Mouse (Mus musculus) adrenal gland, adult 2 months (tissue): ENCODE results near the gene Gm20388. TPM values are rescaled to one million over a fixed set of nuclear protein-coding genes. Genes with fewer than 3 reads are reported as not detected.
A peak's percentile ranks its signal among the peaks of the same experiment; 100 is the strongest.

Source experiments
- DNase-seq: peaks from one replicate; pipeline ENCODE4 v3.0.0; 2021
- polyA plus RNA-seq: library from polyadenylated mRNA; depleted of rRNA; stranded (reverse); fragments of >200 nt; gene quantifications from 2 replicates; pipeline ENCODE4 v1.2.3, GENCODE M21; 2012
- total RNA-seq, 2 experiments: library from RNA; stranded (reverse); gene quantifications; 2 replicates each; pipeline ENCODE4 v1.2.3; 2021

Gene Gm20388
- total and polyA plus RNA-seq, 3 experiments: 5.9 to 50.1 (median 9.9) TPM

- DNase-seq: peak; percentile 71
Measured at GRCm38 (mm10) chr8:120492193-120492880, 581.7 kb downstream of the Gm20388 start.

GRCm38 (mm10) chr8:120492881-120493220 lies 582.2 kb downstream of the Gm20388 start:
- DNase-seq: no peak

DNA sequence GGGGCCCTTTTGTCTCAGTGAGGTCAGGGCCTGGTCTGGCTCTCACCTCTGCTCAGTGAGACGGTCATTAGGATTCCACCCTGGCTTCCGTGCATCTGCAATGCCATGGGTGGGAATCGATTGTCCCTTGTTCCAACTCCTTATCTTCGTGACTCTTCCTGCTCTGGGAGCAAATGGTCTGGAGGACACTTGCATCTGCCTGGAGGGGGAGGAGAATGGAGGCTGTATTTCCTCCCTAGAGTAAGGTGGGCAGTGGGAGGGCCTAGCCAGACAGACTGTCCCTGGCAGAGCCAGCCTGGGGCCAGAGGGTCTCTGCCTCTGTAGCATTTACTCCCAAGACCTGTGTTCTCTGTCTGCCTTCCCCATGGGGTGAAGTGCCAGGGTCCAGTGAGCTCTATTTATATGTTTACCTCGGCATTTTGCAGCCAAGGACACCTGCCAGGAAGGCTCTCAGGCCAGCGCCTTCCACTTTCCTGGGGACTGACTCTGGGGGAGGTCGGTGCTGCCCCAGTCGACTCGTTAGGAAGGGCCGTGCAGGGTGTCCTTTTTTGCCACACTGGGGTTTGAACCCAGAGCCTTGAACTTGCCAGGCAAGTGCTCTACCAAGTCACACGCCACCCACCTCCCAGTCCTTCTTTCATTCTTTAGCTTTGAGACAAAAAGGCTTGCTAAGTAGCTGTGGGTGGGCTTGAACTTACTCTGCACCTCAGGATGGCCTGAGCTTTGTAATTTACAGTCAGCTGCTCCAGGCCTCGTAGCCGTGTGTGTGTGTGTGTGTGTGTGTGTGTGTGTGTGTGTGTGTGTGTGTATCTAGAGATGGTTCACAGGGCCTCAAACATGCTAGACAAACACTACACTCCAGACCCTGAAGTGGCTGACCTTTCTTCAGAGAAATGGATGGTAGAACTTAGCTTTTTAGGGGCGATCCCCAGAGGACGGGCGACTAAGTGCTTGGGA lies 583.1 kb downstream of the Gm20388 start:
- peak; percentile 37 for DNase-seq

- DNase-seq: peak; percentile 91
Measured at GRCm38 (mm10) chr8:120494903-120495302, 584.3 kb downstream of the Gm20388 start.

- DNase-seq: no peak
Measured at GRCm38 (mm10) chr8:120495461-120495860, 584.8 kb downstream of the Gm20388 start.

GRCm38 (mm10) chr8:120496478-120496877 lies 585.8 kb downstream of the Gm20388 start:
- no peak for DNase-seq

DNA sequence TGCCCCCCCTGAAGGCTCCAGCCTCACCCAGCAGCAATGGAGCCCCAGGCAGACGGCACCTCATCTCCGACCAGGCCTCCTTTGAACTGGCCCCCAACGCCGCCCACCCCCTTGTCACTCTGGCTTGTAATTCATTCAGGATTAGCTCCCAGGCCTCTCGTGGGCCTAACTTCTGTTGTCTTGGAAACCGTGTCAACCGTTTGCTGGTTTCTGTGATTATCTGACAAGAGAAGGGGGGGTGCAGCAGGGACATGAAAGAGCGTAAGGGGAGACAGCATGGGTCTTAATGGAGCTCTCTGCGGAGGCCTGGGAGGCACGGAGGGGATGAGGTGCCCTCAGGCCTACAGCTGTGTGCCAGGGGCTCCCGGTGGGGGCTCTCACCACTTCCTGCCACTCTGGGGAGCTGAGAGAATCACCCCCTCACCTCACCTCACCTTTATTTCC lies 586.9 kb downstream of the Gm20388 start:
- no peak for DNase-seq

DNA sequence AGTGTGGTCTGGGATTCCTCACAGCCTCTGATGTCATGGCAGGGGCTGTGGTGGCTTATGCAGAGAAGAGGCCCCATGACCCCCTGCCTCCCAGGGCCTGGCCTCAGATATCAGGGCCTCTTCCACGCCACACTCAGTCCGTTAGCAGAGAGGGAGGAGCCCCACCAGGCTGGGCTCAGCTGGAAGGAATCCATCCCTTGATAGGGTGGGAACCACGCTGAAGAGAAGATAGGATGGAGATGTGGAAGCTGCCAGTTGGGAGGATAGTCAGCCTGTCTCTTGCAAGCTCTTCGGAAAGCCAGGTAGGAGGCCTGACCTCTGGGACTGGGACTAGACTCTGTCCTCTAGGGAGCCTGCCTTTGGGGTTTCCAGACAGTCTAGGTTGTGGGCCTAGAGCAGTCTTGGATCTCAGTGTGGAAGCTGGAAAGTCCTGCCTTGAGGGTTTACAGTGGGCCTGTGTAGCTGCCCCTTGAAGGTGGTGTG lies 587.7 kb downstream of the Gm20388 start:
- no peak for DNase-seq

DNA sequence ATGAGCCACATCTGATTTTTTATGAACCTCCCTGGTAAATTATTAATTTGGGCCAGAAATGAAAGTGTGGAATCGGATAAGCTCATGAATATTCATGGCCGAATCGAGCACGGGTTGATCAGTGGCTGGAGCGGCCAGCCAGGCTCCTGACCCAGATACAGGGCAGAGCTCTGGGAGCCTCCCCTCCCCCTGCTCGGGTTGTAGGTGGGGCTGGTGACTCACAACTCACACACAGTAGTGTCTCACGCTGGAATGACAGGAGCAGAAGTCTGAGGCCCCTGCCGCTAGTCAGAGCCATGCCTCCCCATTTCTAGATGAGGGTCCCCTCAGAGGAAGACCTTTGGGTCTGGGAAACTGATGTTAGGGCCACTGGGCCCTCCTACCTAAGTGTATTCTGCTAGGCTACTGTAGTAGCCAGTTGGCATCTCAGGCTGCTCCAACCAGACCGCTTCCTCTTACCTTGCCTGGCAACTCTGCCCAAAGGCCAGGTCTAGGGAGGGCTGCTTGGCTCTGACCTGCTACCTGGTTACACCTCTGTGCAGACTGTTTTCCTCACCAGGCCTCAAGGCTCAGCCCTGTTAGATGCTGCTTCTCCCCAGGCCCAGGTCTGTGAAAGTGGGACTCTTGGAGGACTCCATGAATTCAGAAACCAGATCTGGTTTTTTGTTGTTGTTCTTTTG lies 588.4 kb downstream of the Gm20388 start:
- peak; percentile 96 for DNase-seq

DNA sequence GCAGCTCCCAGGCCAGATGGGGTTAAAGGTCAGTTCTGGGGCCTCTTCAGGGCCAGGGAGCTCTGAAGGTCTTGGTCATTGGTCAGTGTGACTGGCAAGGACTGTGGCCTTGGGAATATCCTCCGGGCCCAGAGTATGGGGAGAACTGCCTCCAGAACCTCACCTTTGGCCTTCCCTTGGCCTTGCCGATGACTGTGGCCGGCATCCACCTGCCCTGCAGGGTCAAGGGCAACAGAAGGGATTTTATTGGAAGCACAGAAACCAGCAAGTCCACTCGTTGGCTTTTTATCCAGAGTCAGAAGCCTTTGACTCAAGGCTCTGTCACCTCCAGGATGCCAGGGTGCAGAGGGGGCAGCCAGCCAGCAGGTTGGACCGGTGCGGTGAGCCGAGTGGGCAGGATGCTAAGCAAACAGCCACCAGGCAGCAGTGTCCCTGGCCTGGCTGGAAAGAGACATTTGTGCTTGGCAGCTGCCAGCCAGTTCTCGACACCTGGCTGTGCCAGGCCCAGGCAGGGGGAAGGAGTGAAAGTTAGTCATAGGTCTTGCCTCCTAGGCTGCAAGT lies 590.1 kb downstream of the Gm20388 start:
- peak; percentile 71 for DNase-seq

DNA sequence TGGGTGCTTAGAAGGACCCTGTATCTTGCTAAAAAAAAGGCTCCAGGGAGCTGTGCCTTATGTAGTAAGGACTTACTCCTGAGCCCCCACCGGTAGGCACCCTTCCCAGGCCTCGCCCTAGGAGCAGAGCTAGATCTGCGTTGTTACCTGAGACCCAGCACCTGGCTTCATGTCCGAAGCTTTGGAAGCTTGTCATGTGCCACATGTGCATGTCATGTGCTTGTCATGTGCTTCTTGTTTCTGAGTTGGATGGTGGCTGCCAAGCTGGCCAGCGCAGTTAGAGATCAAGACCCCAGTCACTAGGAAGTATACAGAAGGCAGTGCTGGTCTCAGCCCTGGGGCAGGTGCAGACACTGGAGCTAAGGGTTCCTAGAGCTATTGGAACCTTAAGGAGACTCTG lies 590.8 kb downstream of the Gm20388 start:
- DNase-seq: no peak

DNA sequence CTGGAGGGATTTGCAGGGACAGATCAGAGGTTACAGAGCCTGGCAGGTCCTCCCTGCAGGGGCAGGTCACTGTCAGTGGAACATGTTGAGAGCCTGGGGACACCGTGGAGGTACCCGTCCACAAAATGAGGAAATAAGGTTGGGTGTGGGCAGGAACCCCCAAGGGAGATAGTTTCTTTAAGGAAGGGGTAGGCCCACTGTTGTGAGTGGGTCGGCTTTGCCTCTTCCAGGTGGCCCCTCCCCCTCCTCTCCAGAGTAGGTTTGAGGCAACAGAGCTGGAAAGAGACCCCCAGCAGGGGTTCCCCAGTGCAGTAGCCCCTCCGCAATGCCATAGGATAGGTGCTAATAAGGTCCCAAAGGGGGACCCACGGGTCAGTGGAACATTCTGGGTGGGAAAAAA lies 591.8 kb downstream of the Gm20388 start:
- DNase-seq: no peak

- DNase-seq: peak; percentile 89
Measured at GRCm38 (mm10) chr8:120504251-120505081, 593.8 kb downstream of the Gm20388 start.

- no peak for DNase-seq
Measured at GRCm38 (mm10) chr8:120505082-120505511, 594.5 kb downstream of the Gm20388 start.

GRCm38 (mm10) chr8:120505619-120506310 lies 595.1 kb downstream of the Gm20388 start:
- no peak for DNase-seq

DNA sequence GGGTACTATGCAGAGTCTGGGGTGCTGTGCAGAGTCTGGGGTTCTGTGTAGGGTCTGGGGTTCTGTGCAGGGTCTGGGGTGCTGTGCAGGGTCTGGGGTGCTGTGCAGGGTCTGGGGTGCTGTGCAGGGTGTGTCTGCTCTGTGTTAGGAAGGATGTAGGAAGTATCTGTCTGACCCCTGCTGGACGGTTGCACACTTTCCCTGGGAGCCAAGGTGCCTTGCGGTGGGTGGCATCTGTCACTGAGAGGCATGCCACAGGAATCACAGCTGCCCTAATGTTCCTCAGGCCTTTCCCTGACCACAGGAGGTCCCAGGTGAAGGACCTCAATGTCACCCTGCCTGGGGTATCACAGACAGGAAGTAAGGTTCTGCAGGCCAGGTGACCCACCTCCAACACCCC lies 595.9 kb downstream of the Gm20388 start:
- no peak for DNase-seq

- DNase-seq: no peak
Measured at GRCm38 (mm10) chr8:120507290-120507689, 596.6 kb downstream of the Gm20388 start.

- DNase-seq: no peak
Measured at GRCm38 (mm10) chr8:120509136-120510034, 598.7 kb downstream of the Gm20388 start.

DNA sequence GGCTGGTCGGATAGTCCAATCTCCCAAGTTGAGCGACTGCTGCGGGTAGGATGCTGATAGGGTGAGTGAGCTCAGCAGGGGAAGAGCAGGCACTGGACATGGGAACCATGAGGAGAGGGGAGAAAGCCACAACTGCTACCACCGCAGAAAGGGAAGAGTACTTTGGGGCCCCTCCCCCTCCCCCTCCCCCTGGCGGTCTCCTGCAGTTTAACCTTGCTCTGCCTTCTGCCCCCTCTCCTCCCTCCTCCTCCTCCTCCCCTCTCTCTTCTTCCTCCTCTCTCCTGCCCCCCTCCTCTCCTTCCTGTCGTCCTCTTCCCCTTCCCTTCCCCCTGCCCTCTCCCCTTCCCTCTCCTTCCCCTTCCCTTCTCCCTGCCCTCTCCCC lies 599.4 kb downstream of the Gm20388 start:
- no peak for DNase-seq
